Mouse (Mus musculus): ENCODE data around the gene Pomt1. TPM values are rescaled to one million over a fixed set of nuclear protein-coding genes. Genes with fewer than 3 reads are reported as not detected.
A peak's percentile ranks its signal among the peaks of the same experiment; 100 is the strongest.
"Not testable (repeated sequence)": the region's sequence is repeated elsewhere in the genome, so short reads cannot be mapped to it uniquely, and the experiment has no call there.

Gene Pomt1
- polyA plus RNA-seq, 2 experiments, result 22.9 to 36.4 TPM

- peak overlapping the region; percentile 74 for H3K4me2 ChIP-seq (replicated peaks; ENCODE audit: low read depth, low read length, severe bottlenecking)
- H3K9me3 ChIP-seq (ENCODE audit: control insufficient read depth, low read length), result no peaks in the 10 kb centered on the region
- peak overlapping the region; percentile 61; the same call in 1 of the 2 replicates for H3K27ac ChIP-seq (replicated peaks; ENCODE audit: low read depth, low read length)
- peak overlapping the region; percentile 88 for H3K9ac ChIP-seq (ENCODE audit: low read depth, low read length, severe bottlenecking)
- TF ChIP-seq POLR2A (IDR thresholded peaks at IDR 0.05; ENCODE audit: borderline replicate concordance, extremely low read depth, insufficient read depth, insufficient read length), result no peak
- ATAC-seq (ENCODE audit: low FRiP score, low read depth), result peak; percentile 64
- DNase-seq (ENCODE audit: low spot score), result peak; percentile 61
- peak overlapping the region; percentile 80 for H3K4me3 ChIP-seq (replicated peaks; ENCODE audit: low read length)
- peaks cover 39% of the 10 kb centered on the region for H3K36me3 ChIP-seq (ENCODE audit: control insufficient read depth, insufficient read depth, low read length)
- WGBS, result 3% methylated on average over 21 of the region's 29 CpGs
- no peaks in the 10 kb centered on the region for H3K27me3 ChIP-seq (ENCODE audit: control insufficient read depth, insufficient read depth, low read length)
- H3K4me1 ChIP-seq (ENCODE audit: control insufficient read depth, insufficient read depth, low read length), result peaks cover 17% of the 10 kb centered on the region
These were observed 52.1 kb downstream of the Pomt1 start for GRCm38 (mm10) chr2:32288371-32288931.

GRCm38 (mm10) chr2:32289578-32289977, 53.2 kb downstream of the Pomt1 start:
- no peak for TF ChIP-seq POLR2A (IDR thresholded peaks at IDR 0.05; ENCODE audit: borderline replicate concordance, extremely low read depth, insufficient read depth, insufficient read length)
- Histone ChIP-seq H3K36me3 (ENCODE audit: control insufficient read depth, insufficient read depth, low read length) (peaks cover 37% of the 10 kb centered on the region), H3K27me3 (ENCODE audit: control insufficient read depth, insufficient read depth, low read length) (no peaks in the 10 kb centered on the region), H3K27ac (replicated peaks; ENCODE audit: low read depth, low read length) (no peak overlapping the region), H3K4me3 (replicated peaks; ENCODE audit: low read length) (peak overlapping the region; percentile 80), H3K9ac (ENCODE audit: low read depth, low read length, severe bottlenecking) (no peak overlapping the region), H3K4me2 (replicated peaks; ENCODE audit: low read depth, low read length, severe bottlenecking) (peak overlapping the region; percentile 74), H3K9me3 (ENCODE audit: control insufficient read depth, low read length) (no peaks in the 10 kb centered on the region), H3K4me1 (ENCODE audit: control insufficient read depth, insufficient read depth, low read length) (peaks cover 17% of the 10 kb centered on the region)
- DNase-seq (ENCODE audit: low spot score) (no peak), ATAC-seq (ENCODE audit: low FRiP score, low read depth) (no peak)

- no peak for ATAC-seq (ENCODE audit: low FRiP score, low read depth)
- H3K4me2 ChIP-seq (replicated peaks; ENCODE audit: low read depth, low read length, severe bottlenecking), result no peak overlapping the region
- H3K27me3 ChIP-seq (ENCODE audit: control insufficient read depth, insufficient read depth, low read length), result no peaks in the 10 kb centered on the region
- no peak overlapping the region for H3K27ac ChIP-seq (replicated peaks; ENCODE audit: low read depth, low read length)
- 81% methylated on average over 8 of the region's 8 CpGs for WGBS
- peaks cover 64% of the 10 kb centered on the region for H3K36me3 ChIP-seq (ENCODE audit: control insufficient read depth, insufficient read depth, low read length)
- TF ChIP-seq POLR2A (IDR thresholded peaks at IDR 0.05; ENCODE audit: borderline replicate concordance, extremely low read depth, insufficient read depth, insufficient read length), result no peak
- no peak overlapping the region for H3K4me3 ChIP-seq (replicated peaks; ENCODE audit: low read length)
- DNase-seq (ENCODE audit: low spot score), result no peak
- peaks cover 2% of the 10 kb centered on the region for H3K4me1 ChIP-seq (ENCODE audit: control insufficient read depth, insufficient read depth, low read length)
- H3K9me3 ChIP-seq (ENCODE audit: control insufficient read depth, low read length), result no peaks in the 10 kb centered on the region
- no peak overlapping the region for H3K9ac ChIP-seq (ENCODE audit: low read depth, low read length, severe bottlenecking)
These were observed 58.0 kb downstream of the Pomt1 start for GRCm38 (mm10) chr2:32294348-32294747.

GRCm38 (mm10) chr2:32295285-32295684, 58.9 kb downstream of the Pomt1 start:
- 77% methylated on average over 3 of the region's 3 CpGs for WGBS
- H3K27ac ChIP-seq (replicated peaks; ENCODE audit: low read depth, low read length), result no peak overlapping the region

GRCm38 (mm10) chr2:32295842-32296241, 59.5 kb downstream of the Pomt1 start:
- not testable (repeated sequence) for H3K27ac ChIP-seq (replicated peaks; ENCODE audit: low read depth, low read length); H3K9ac ChIP-seq (ENCODE audit: low read depth, low read length, severe bottlenecking); H3K4me3 ChIP-seq (replicated peaks; ENCODE audit: low read length); DNase-seq (ENCODE audit: low spot score); H3K9me3 ChIP-seq (ENCODE audit: control insufficient read depth, low read length); H3K4me1 ChIP-seq (ENCODE audit: control insufficient read depth, insufficient read depth, low read length); ATAC-seq (ENCODE audit: low FRiP score, low read depth); H3K27me3 ChIP-seq (ENCODE audit: control insufficient read depth, insufficient read depth, low read length); H3K4me2 ChIP-seq (replicated peaks; ENCODE audit: low read depth, low read length, severe bottlenecking)
- 100% methylated on average over 1 of the region's 2 CpGs for WGBS
- peaks cover 74% of the 10 kb centered on the region for H3K36me3 ChIP-seq (ENCODE audit: control insufficient read depth, insufficient read depth, low read length)

More at GRCm38 (mm10) chr2:32295285-32295684, 58.9 kb downstream of the Pomt1 start:
- Histone ChIP-seq H3K4me3 (replicated peaks; ENCODE audit: low read length) (no peak overlapping the region), H3K9ac (ENCODE audit: low read depth, low read length, severe bottlenecking) (no peak overlapping the region), H3K27me3 (ENCODE audit: control insufficient read depth, insufficient read depth, low read length) (no peaks in the 10 kb centered on the region), H3K36me3 (ENCODE audit: control insufficient read depth, insufficient read depth, low read length) (peaks cover 74% of the 10 kb centered on the region), H3K9me3 (ENCODE audit: control insufficient read depth, low read length) (no peaks in the 10 kb centered on the region), H3K4me1 (ENCODE audit: control insufficient read depth, insufficient read depth, low read length) (no peaks in the 10 kb centered on the region), H3K4me2 (replicated peaks; ENCODE audit: low read depth, low read length, severe bottlenecking) (no peak overlapping the region)
- DNase-seq (ENCODE audit: low spot score), result no peak
- TF ChIP-seq POLR2A (IDR thresholded peaks at IDR 0.05; ENCODE audit: borderline replicate concordance, extremely low read depth, insufficient read depth, insufficient read length), result no peak
- ATAC-seq (ENCODE audit: low FRiP score, low read depth), result no peak

GRCm38 (mm10) chr2:32299469-32299868, 63.1 kb downstream of the Pomt1 start:
- Histone ChIP-seq H3K4me2 (replicated peaks; ENCODE audit: low read depth, low read length, severe bottlenecking) (no peak overlapping the region), H3K27me3 (ENCODE audit: control insufficient read depth, insufficient read depth, low read length) (no peaks in the 10 kb centered on the region), H3K36me3 (ENCODE audit: control insufficient read depth, insufficient read depth, low read length) (peaks cover 86% of the 10 kb centered on the region), H3K27ac (replicated peaks; ENCODE audit: low read depth, low read length) (no peak overlapping the region), H3K9ac (ENCODE audit: low read depth, low read length, severe bottlenecking) (no peak overlapping the region), H3K4me3 (replicated peaks; ENCODE audit: low read length) (no peak overlapping the region), H3K9me3 (ENCODE audit: control insufficient read depth, low read length) (no peaks in the 10 kb centered on the region), H3K4me1 (ENCODE audit: control insufficient read depth, insufficient read depth, low read length) (no peaks in the 10 kb centered on the region)
- no peak for ATAC-seq (ENCODE audit: low FRiP score, low read depth)
- no peak for DNase-seq (ENCODE audit: low spot score)
- TF ChIP-seq POLR2A (IDR thresholded peaks at IDR 0.05; ENCODE audit: borderline replicate concordance, extremely low read depth, insufficient read depth, insufficient read length), result no peak
- 91% methylated on average over 4 of the region's 4 CpGs for WGBS

All from limb, embryonic 14.5 days (tissue).